Mouse (Mus musculus) embryonic facial prominence, embryonic 11.5 days (tissue): ENCODE measurements around the gene Mfsd10. TPM values are rescaled to one million over a fixed set of nuclear protein-coding genes. Genes with fewer than 3 reads are reported as not detected.
"Not testable (repeated sequence)": the region's sequence is repeated elsewhere in the genome, so short reads cannot be mapped to it uniquely, and the experiment has no call there.

Experiments
- ATAC-seq: fragments of 200-750 bp; cut with Nextera tagmentation; replicated peaks from 2 replicates; pipeline ENCODE4 v1.8.0; 2017; ENCODE audit warnings: low read depth; ENCODE audit not compliant: insufficient number of reproducible peaks, low FRiP score, low TSS enrichment
- DNase-seq: peaks from one replicate; pipeline ENCODE4 v3.0.0-alpha.2; 2015; ENCODE audit warnings: low spot score
- H3K27ac ChIP-seq: fragments of 300-500 bp; sonication (generic); replicated peaks from 2 replicates; pipeline ENCODE4 v1.5.1; 2014; ENCODE audit warnings: mild to moderate bottlenecking, low read depth, low read length, control low read depth
- H3K27me3 ChIP-seq: fragments of 300-500 bp; sonication (generic); 2 replicates; pipeline ENCODE4 v1.6.1; 2014; ENCODE audit warnings: mild to moderate bottlenecking, low read length, moderate library complexity, mixed read lengths; ENCODE audit not compliant: control insufficient read depth, insufficient read depth
- H3K36me3 ChIP-seq: fragments of 300-500 bp; sonication (generic); replicated peaks from 2 replicates; pipeline ENCODE4 v1.6.1; 2014; ENCODE audit warnings: low read depth, mild to moderate bottlenecking, low read length, moderate library complexity, mixed read lengths; ENCODE audit not compliant: control insufficient read depth, insufficient read depth
- H3K4me1 ChIP-seq: fragments of 300-500 bp; sonication (generic); 2 replicates; pipeline ENCODE4 v1.6.1; 2014; ENCODE audit warnings: low read length, mixed read lengths; ENCODE audit not compliant: control insufficient read depth, insufficient read depth
- H3K4me2 ChIP-seq: fragments of 300-500 bp; sonication (generic); 2 replicates; pipeline ENCODE4 v1.6.1; 2014; ENCODE audit warnings: low read depth, mild to moderate bottlenecking, control low read depth, low read length, moderate library complexity
- H3K4me3 ChIP-seq: fragments of 300-500 bp; sonication (generic); 2 replicates; pipeline ENCODE4 v1.5.1; 2014; ENCODE audit warnings: low read depth, low read length, control low read depth
- H3K9ac ChIP-seq: fragments of 300-500 bp; sonication (generic); replicated peaks from 2 replicates; pipeline ENCODE4 v1.6.1; 2014; ENCODE audit warnings: mild to moderate bottlenecking, control low read depth, low read length
- H3K9me3 ChIP-seq: fragments of 300-500 bp; sonication (generic); replicated peaks from 2 replicates; pipeline ENCODE4 v1.6.1; 2016; ENCODE audit warnings: mild to moderate bottlenecking, low read length, inconsistent platforms, mixed read lengths; ENCODE audit not compliant: control insufficient read depth
- WGBS: fragments of 180-500 bp; shearing (Covaris S2); extraction: QIAGEN DNeasy Blood & Tissue Kit; methylation state at CpG from one replicate; pipeline ENCODE4 v1.1.7; 2014; 5-methylcytosine and 5-hydroxymethylcytosine counted together
- polyA plus RNA-seq: library from polyadenylated mRNA; unstranded; fragments of >200 nt; fragmentation: Nextera tagmentation; extraction: Ambion mirVana; gene quantifications from 2 replicates; pipeline ENCODE4 v1.2.1, GENCODE M21; 2014

Mfsd10 gene
- polyA plus RNA-seq, 1 experiment from 2014 or later: 77.4 TPM

- Histone ChIP-seq H3K27ac (no peak overlapping the region), H3K9ac (no peak overlapping the region), H3K4me3 (no peak overlapping the region), H3K27me3 (no peaks in the 10 kb centered on the region), H3K4me1 (no peaks in the 10 kb centered on the region), H3K9me3 (no peaks in the 10 kb centered on the region), H3K36me3 (no peaks in the 10 kb centered on the region), H3K4me2 (no peak overlapping the region)
- DNase-seq (no peak), ATAC-seq (no peak)
- over 99% methylated on average over 6 of the region's 6 CpGs for WGBS
Observed at GRCm38 (mm10) chr5:34592666-34593065, 44.3 kb downstream of the Mfsd10 start.

DNA sequence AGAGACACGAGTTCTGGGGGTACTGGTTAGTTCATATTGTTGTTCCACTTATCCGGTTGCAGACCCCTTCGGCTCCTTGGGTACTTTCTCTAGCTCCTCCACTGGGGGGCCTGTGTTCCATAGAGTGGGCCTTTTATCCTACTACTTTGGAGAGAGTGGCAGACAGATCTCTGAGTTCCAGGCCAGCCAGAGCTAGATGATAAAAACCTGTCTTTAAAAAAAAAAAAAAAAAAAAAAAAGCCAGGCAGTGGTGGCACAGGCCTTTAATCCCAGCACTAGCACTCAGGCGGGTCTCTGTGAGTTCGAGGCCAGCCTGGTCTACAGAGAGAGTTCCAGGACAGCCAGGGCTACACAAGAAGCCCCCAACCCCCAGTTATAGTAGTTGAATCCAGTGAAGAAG is 44.8 kb downstream of the Mfsd10 start:
- not testable (repeated sequence) for DNase-seq, H3K27ac ChIP-seq, H3K27me3 ChIP-seq, H3K9me3 ChIP-seq, ATAC-seq, H3K4me3 ChIP-seq, H3K4me1 ChIP-seq, H3K4me2 ChIP-seq, H3K9ac ChIP-seq, H3K36me3 ChIP-seq
- 82% methylated on average over 5 of the region's 5 CpGs for WGBS

- no peak for DNase-seq
Observed at GRCm38 (mm10) chr5:34591388-34592004, 45.5 kb downstream of the Mfsd10 start.

GRCm38 (mm10) chr5:34590702-34591101 is 46.3 kb downstream of the Mfsd10 start:
- Histone ChIP-seq H3K9ac (no peak overlapping the region), H3K27me3 (no peaks in the 10 kb centered on the region), H3K9me3 (no peaks in the 10 kb centered on the region), H3K36me3 (no peaks in the 10 kb centered on the region), H3K27ac (no peak overlapping the region), H3K4me1 (no peaks in the 10 kb centered on the region), H3K4me3 (no peak overlapping the region), H3K4me2 (no peak overlapping the region)
- 49% methylated on average over 4 of the region's 4 CpGs for WGBS
- ATAC-seq: no peak
- no peak for DNase-seq

More at GRCm38 (mm10) chr5:34591388-34592004, 45.5 kb downstream of the Mfsd10 start:
- Histone ChIP-seq H3K9me3 (no peaks in the 10 kb centered on the region), H3K4me1 (no peaks in the 10 kb centered on the region), H3K36me3 (no peaks in the 10 kb centered on the region), H3K9ac (no peak overlapping the region), H3K4me2 (no peak overlapping the region), H3K27me3 (no peaks in the 10 kb centered on the region), H3K4me3 (no peak overlapping the region), H3K27ac (no peak overlapping the region)
- no peak for ATAC-seq
- WGBS: 54% methylated on average over 5 of the region's 5 CpGs

DNA sequence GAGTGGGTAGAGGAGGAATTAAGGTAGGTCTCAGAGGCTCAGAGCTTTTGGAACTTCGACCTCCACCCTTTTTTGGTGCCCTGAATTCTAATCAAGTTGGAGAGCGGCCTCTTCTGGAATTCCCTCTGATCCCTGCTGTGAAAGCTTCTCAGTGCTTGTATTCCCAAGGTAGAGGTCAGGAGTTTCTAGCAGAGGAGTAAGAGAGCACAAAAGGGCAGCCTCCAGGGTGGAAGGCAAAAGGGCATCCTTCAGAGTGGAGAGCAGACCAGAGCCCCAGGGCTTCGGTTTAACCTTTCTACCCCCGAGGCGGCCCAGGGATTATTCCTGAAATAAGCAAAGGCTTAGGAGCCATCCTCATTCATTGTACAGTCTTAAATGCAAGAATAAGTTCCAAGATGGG is 47.0 kb downstream of the Mfsd10 start:
- Histone ChIP-seq H3K4me1 (no peaks in the 10 kb centered on the region), H3K4me3 (no peak overlapping the region), H3K9me3 (no peaks in the 10 kb centered on the region), H3K27me3 (no peaks in the 10 kb centered on the region), H3K4me2 (no peak overlapping the region), H3K27ac (no peak overlapping the region), H3K36me3 (no peaks in the 10 kb centered on the region), H3K9ac (no peak overlapping the region)
- 8% methylated on average over 5 of the region's 5 CpGs for whole genome bisulfite sequencing
- ATAC-seq (no peak), DNase-seq (no peak)

GRCm38 (mm10) chr5:34587881-34588280 is 49.1 kb downstream of the Mfsd10 start:
- 86% methylated on average over 5 of the region's 5 CpGs for WGBS
- no peak overlapping the region for H3K4me2 ChIP-seq
- ATAC-seq: no peak
- no peak for DNase-seq
- no peak overlapping the region for H3K9ac ChIP-seq
- H3K27ac ChIP-seq: no peak overlapping the region
- no peaks in the 10 kb centered on the region for H3K9me3 ChIP-seq
- H3K4me1 ChIP-seq: no peaks in the 10 kb centered on the region
- no peaks in the 10 kb centered on the region for H3K36me3 ChIP-seq
- H3K4me3 ChIP-seq: no peak overlapping the region
- H3K27me3 ChIP-seq: no peaks in the 10 kb centered on the region

GRCm38 (mm10) chr5:34585216-34585615 is 51.8 kb downstream of the Mfsd10 start:
- 77% methylated on average over 5 of the region's 5 CpGs for WGBS
- H3K9ac ChIP-seq: no peak overlapping the region
- no peaks in the 10 kb centered on the region for H3K9me3 ChIP-seq

More at GRCm38 (mm10) chr5:34585216-34585615, 51.8 kb downstream of the Mfsd10 start:
- Histone ChIP-seq H3K36me3 (no peaks in the 10 kb centered on the region), H3K4me1 (no peaks in the 10 kb centered on the region), H3K27ac (no peak overlapping the region), H3K4me2 (no peak overlapping the region), H3K27me3 (no peaks in the 10 kb centered on the region), H3K4me3 (no peak overlapping the region)
- DNase-seq (no peak), ATAC-seq (no peak)
